Mouse (Mus musculus) spleen, adult 2 months (tissue): Measurements from ENCODE around the gene Pih1d2. TPM values are rescaled to one million over a fixed set of nuclear protein-coding genes. Genes with fewer than 3 reads are reported as not detected.
A peak's percentile ranks its signal among the peaks of the same experiment; 100 is the strongest.

ENCODE experiments used
- DNase-seq, 2 experiments: peaks; one replicate each; pipeline versions ENCODE4 v3.0.0 to v3.0.0-alpha.2; 2012 to 2021; ENCODE audit warnings: low spot score in 2 of 2, low read depth in 1 of 2
- H3K27ac ChIP-seq: fragments of 200-500 bp; 2 replicates; pipeline ENCODE4 v1.5.1; 2012; ENCODE audit warnings: low read length, inconsistent platforms; ENCODE audit not compliant: insufficient read depth
- H3K27me3 ChIP-seq: fragments of 200-500 bp; 2 replicates; pipeline ENCODE4 v1.6.1; 2012; ENCODE audit warnings: mild to moderate bottlenecking, moderate library complexity, low read length, inconsistent platforms; ENCODE audit not compliant: control insufficient read depth, insufficient read depth
- H3K36me3 ChIP-seq: fragments of 200-500 bp; 2 replicates; pipeline ENCODE4 v1.6.1; 2012; ENCODE audit warnings: mild to moderate bottlenecking, low read length, inconsistent platforms; ENCODE audit not compliant: control insufficient read depth, insufficient read depth
- H3K4me1 ChIP-seq: fragments of 200-500 bp; 2 replicates; pipeline ENCODE4 v1.6.1; 2011; ENCODE audit warnings: inconsistent platforms; ENCODE audit not compliant: control insufficient read depth, insufficient read depth, insufficient read length
- H3K4me3 ChIP-seq: fragments of 200-500 bp; 2 replicates; pipeline ENCODE4 v1.5.1; 2011; ENCODE audit warnings: mild to moderate bottlenecking, inconsistent platforms; ENCODE audit not compliant: insufficient read depth, insufficient read length; ENCODE audit errors: extremely low read depth
- CTCF ChIP-seq: fragments of 200-500 bp; IDR thresholded peaks from 2 replicates; pipeline ENCODE4 v1.5.1; 2011; ENCODE audit warnings: mild to moderate bottlenecking, inconsistent platforms; ENCODE audit not compliant: insufficient read depth, insufficient read length, insufficient replicate concordance; ENCODE audit errors: extremely low read depth
- POLR2A ChIP-seq: fragments of 200-500 bp; IDR thresholded peaks from 2 replicates; pipeline ENCODE4 v1.6.1; 2011; ENCODE audit warnings: low read depth, low read length, inconsistent platforms
- WGBS: fragments of 180-500 bp; shearing (Covaris S2); methylation state at CpG from one replicate; pipeline ENCODE4 v1.1.7; 2018; 5-methylcytosine and 5-hydroxymethylcytosine counted together
- polyA plus RNA-seq: library from polyadenylated mRNA; depleted of rRNA; stranded (reverse); fragments of >200 nt; gene quantifications from 2 replicates; pipeline ENCODE4 v1.2.3, GENCODE M21; 2012; rRNA removed

Gene Pih1d2
- polyA plus RNA-seq, 1 experiment: 0.07 TPM

DNA sequence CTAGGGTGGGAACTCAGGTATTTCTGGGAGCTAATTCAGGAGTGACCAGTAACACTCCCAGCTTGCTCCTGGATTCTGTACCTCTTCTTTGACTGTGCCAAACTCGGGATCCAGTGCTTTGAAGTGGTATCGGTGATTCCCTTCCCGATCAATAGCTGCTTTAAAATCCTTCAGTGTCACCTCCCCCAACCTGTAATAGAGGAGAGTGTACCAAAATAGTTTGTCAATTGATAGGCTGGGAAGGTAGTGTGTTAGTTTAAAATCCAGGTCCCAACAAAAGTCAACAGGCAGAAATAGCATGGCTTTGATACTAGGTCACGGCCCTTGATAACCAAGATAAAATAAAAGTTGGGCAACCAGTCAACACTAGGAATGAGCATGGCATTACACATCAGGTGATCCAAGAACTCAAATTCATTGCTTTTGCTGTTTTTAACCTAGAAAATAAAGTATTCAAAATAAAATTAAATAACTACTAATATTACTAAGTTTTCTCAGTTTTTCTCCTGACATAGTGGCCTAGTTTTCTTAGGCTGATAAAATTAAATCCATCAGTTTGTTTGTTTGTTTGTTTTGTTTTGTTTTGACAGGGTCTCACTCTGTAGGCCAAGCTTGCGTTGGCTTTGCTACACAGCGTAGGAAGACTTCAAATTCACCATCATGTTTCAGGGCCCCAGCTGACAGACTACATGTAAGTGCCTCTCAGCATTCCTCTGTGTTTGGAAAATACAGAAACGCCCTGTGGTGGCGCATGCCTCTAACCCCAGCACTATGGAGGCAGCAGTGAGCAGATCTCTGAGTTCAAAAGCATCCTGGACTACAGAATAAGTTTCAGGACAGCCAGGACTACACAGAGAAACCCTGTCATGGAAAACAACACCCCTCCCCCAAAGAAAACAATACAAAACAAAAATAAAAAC is 50.7 kb downstream of the Pih1d2 start:
- 80% methylated on average over 8 of the region's 8 CpGs for WGBS
- no peak for DNase-seq
- H3K27ac ChIP-seq: no peak overlapping the region

DNA sequence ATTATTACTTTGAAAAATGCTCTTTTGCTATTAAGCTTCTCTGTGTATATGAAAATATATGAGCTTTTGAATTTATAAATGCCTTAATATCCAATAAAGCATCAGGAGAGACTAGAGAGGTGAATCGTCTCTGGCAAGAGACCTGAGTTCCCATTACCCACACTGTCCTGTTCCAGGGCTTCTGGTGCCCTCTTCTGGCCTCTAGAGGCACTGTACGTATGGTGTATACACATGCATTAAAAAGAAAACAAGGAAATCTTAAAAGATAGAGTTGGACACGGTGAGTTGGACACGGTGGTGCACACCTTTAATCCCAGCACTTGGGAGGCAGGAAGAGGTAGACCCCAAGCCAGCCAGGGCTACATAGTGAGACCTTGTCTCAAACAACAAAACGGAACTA is 53.6 kb downstream of the Pih1d2 start:
- Histone ChIP-seq H3K4me3 (no peak overlapping the region), H3K4me1 (no peaks in the 10 kb centered on the region), H3K27me3 (no peaks in the 10 kb centered on the region), H3K36me3 (no peaks in the 10 kb centered on the region), H3K27ac (no peak overlapping the region)
- TF ChIP-seq CTCF: peak; percentile 69; the same call in 1 of the 2 replicates
- no peak for TF ChIP-seq POLR2A
- DNase-seq: peak; percentile 28 to 67
- 21% methylated on average over 5 of the region's 5 CpGs for WGBS

More for the DNA sequence above, 50.7 kb downstream of the Pih1d2 start:
- no peak for TF ChIP-seq POLR2A
- TF ChIP-seq CTCF: no peak
- no peaks in the 10 kb centered on the region for H3K4me1 ChIP-seq
- no peaks in the 10 kb centered on the region for H3K36me3 ChIP-seq
- no peaks in the 10 kb centered on the region for H3K27me3 ChIP-seq
- no peak overlapping the region for H3K4me3 ChIP-seq

Other genes starting within 250 kb of the Pih1d2 start
- 0.14 TPM in 2 replicates for gene Plet1, start 122.8 kb upstream of the Pih1d2 start, polyA plus RNA-seq
- 27.8 and 56.4 TPM in 2 replicates for gene Pts, start 88.6 kb upstream of the Pih1d2 start, polyA plus RNA-seq
- gene Il18, start 62.5 kb upstream of the Pih1d2 start, polyA plus RNA-seq: 10.7 and 12.6 TPM in 2 replicates
- gene Bco2, start 62.1 kb upstream of the Pih1d2 start, polyA plus RNA-seq: 0.54 and 0.62 TPM in 2 replicates
- gene Tex12, start 56.0 kb upstream of the Pih1d2 start, polyA plus RNA-seq: not detected in 2 replicates
- gene Sdhd, start 13.5 kb upstream of the Pih1d2 start, polyA plus RNA-seq: 70.6 and 73.2 TPM in 2 replicates
- gene Timm8b, start 13.4 kb upstream of the Pih1d2 start, polyA plus RNA-seq: 39.0 and 67.3 TPM in 2 replicates
- gene Nkapd1, start 143 bp downstream of the Pih1d2 start, polyA plus RNA-seq: 4.0 and 4.4 TPM in 2 replicates
- 4.9 and 5.2 TPM in 2 replicates for gene Dlat, start 42.5 kb downstream of the Pih1d2 start, polyA plus RNA-seq
- 0.35 and 0.73 TPM in 2 replicates for gene Dixdc1, start 122.2 kb downstream of the Pih1d2 start, polyA plus RNA-seq
- gene 2310030G06Rik, start 129.2 kb downstream of the Pih1d2 start, polyA plus RNA-seq: 0.71 and 0.94 TPM in 2 replicates
- gene Cryab, start 134.0 kb downstream of the Pih1d2 start, polyA plus RNA-seq: 13.5 and 19.8 TPM in 2 replicates
- 5.4 and 6.0 TPM in 2 replicates for gene Hspb2, start 135.0 kb downstream of the Pih1d2 start, polyA plus RNA-seq
- gene Fdxacb1, start 150.9 kb downstream of the Pih1d2 start, polyA plus RNA-seq: 2.6 and 3.2 TPM in 2 replicates
- 10.4 and 12.3 TPM in 2 replicates for gene Alg9, start 157.7 kb downstream of the Pih1d2 start, polyA plus RNA-seq
- 9.2 and 10.5 TPM in 2 replicates for gene 1110032A03Rik, start 158.2 kb downstream of the Pih1d2 start, polyA plus RNA-seq
- 8.6 and 10.2 TPM in 2 replicates for gene Ppp2r1b, start 228.0 kb downstream of the Pih1d2 start, polyA plus RNA-seq